Mouse (Mus musculus): ENCODE measurements around the gene P2rx1. TPM values are rescaled to one million over a fixed set of nuclear protein-coding genes. Genes with fewer than 3 reads are reported as not detected.
A peak's percentile ranks its signal among the peaks of the same experiment; 100 is the strongest.

The P2rx1 gene
- not detected for polyA plus RNA-seq (2021)

- ChIA-PET POLR2A (no interaction called here), CTCF (interaction anchor here (1.5 kb wide), 1 partner anchor 73 kb away, joined by 4 read pairs; no protein-coding TSS in a partner anchor)
- ATAC-seq: no peak
- TF ChIP-seq CTCF (IDR thresholded peaks at IDR 0.05): no peak
- in situ Hi-C loops (cut with MboI; ENCODE audit: low pct_unique_long_range_greater_than_20kb): no loop called here
- no peak for DNase-seq (ENCODE audit: low read depth, low spot score)
- H3K27me3 ChIP-seq: peaks cover 3% of the 10 kb centered on the region
These were observed at the start of gene P2rx1 for GRCm38 (mm10) chr11:72998771-72999170. Gene P2rx1, plus strand, starts transcription at chr11:72999103.

- CTCF ChIA-PET: interaction anchor here (1.3 to 1.7 kb wide), 2 partner anchors 14 to 16 kb away, joined by 3 read pairs; no protein-coding TSS in a partner anchor
- POLR2A ChIA-PET: no interaction called here
- in situ Hi-C loops (cut with MboI; ENCODE audit: low pct_unique_long_range_greater_than_20kb): no loop called here
- DNase-seq (ENCODE audit: low read depth, low spot score): no peak
- no peak for TF ChIP-seq CTCF (IDR thresholded peaks at IDR 0.05)
- no peaks in the 10 kb centered on the region for H3K27me3 ChIP-seq
- ATAC-seq: no peak
These were observed 47.5 kb upstream of the P2rx1 start for GRCm38 (mm10) chr11:72951137-72952000.

DNA sequence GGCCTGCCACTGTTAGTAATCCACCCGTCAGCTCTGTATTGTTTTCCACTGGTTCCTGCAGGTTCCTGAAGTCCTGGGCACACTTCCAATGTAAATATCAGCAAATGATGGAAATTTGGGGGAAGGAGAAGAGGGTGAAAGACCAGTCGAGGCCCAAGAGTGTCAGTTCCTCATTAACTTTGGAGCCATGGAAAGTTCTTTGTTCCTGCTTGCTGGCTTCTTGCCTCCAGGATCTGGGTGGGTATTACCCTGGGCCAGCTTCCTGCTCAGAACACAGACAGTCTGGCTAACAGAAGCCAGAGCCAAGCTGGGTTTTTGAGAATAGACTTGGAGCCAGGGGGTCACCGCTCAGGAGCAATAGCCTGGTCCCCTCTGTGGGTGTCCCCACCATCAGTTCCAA is 46.7 kb upstream of the P2rx1 start:
- ChIA-PET POLR2A (no interaction called here), CTCF (interaction anchor here (1.1 to 1.7 kb wide), 4 partner anchors 15 to 53 kb away, joined by 3 read pairs; no protein-coding TSS in a partner anchor)
- in situ Hi-C loops (cut with MboI; ENCODE audit: low pct_unique_long_range_greater_than_20kb): no loop called here
- no peak for DNase-seq (ENCODE audit: low read depth, low spot score)
- TF ChIP-seq CTCF (IDR thresholded peaks at IDR 0.05): no peak
- no peak for ATAC-seq
- no peaks in the 10 kb centered on the region for H3K27me3 ChIP-seq

DNA sequence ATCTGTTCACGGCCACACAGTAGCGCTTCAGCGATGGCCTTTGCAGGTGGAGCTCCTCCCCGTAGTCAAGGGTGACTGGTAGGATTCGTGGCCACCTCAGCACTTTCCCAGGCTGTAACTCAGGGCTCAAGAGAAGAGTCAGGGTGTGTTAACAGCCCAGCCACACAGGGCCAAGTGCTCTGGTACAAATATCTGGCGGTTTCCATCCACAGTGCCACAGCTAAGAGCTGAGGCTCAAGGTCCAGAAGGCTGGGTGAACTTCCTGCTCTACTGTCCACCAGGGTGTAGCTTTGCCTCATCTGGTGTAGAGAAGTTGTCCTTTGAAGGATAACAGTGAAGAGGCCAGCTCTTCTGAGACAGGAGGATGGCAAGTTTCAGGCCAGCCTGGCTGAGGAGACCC is 46.2 kb upstream of the P2rx1 start:
- ATAC-seq (no peak), DNase-seq (ENCODE audit: low read depth, low spot score) (no peak)
- in situ Hi-C loops (cut with MboI; ENCODE audit: low pct_unique_long_range_greater_than_20kb): no loop called here
- ChIA-PET CTCF (interaction anchor here (1.1 to 1.7 kb wide), 4 partner anchors 15 to 53 kb away, joined by 3 read pairs; no protein-coding TSS in a partner anchor), POLR2A (no interaction called here)
- no peak for TF ChIP-seq CTCF (IDR thresholded peaks at IDR 0.05)
- no peaks in the 10 kb centered on the region for H3K27me3 ChIP-seq

DNA sequence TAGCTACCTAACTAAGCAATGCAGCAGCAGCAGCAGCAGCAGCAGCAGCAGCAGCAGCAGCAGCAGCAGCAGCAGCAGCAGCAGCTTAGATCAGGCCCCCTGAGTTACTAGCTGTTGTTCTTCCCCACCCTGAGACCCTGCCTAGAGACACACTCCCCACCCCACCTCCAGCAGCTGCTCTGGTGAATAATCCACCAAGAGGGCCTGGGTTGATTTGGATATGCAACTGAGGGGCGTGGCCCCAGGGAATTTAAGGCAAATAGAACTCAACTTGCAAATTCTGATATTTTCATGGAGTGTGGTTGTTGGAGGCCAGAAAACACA is 45.8 kb upstream of the P2rx1 start:
- no peak for TF ChIP-seq CTCF (IDR thresholded peaks at IDR 0.05)
- ATAC-seq: no peak
- ChIA-PET POLR2A (no interaction called here), CTCF (interaction anchor here (1.1 to 1.7 kb wide), 3 partner anchors 18 to 53 kb away, joined by 3 read pairs; no protein-coding TSS in a partner anchor)
- no peaks in the 10 kb centered on the region for H3K27me3 ChIP-seq
- in situ Hi-C loops (cut with MboI; ENCODE audit: low pct_unique_long_range_greater_than_20kb): no loop called here
- no peak for DNase-seq (ENCODE audit: low read depth, low spot score)

DNA sequence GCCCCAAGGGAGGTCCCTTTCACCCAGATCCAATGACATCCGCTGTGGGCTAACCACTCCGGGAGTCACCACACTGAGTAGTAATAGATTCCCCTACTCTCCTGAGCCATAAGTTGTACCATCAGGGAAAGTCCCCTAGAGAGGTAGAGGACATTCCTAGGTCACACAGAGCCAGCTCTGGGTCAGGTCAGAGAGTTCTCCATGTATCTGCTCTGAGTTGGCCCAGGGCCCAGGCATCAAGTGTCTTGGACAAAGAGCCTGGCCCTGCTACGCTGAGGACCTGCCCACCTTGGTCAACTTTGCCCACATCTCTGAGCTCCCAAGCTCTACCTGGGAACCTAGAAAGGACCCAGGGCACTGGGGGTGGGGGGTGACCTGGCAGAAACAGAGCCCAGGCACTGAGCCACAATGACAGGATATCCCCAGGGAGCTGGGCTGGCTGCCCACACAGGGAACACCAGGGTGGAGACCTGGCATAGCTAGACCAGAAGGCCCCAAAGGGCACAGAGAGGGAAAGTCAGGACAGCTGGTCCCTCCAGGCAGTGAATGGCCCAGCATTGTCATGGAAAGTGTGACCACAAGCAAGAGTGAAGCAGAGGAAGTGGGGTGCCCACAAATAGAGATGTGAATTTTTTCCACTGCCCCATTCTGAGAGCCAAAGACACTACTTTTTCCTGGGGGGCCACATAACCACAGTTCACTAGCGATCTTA is 45.3 kb upstream of the P2rx1 start:
- no peak for TF ChIP-seq CTCF (IDR thresholded peaks at IDR 0.05)
- in situ Hi-C loops (cut with MboI; ENCODE audit: low pct_unique_long_range_greater_than_20kb): no loop called here
- DNase-seq (ENCODE audit: low read depth, low spot score) (no peak), ATAC-seq (peak; percentile 41)
- ChIA-PET CTCF (interaction anchor here (0.7 to 1.2 kb wide), 3 partner anchors 10 to 52 kb away, joined by 3 to 4 read pairs (median 3); no protein-coding TSS in a partner anchor), POLR2A (no interaction called here)
- no peaks in the 10 kb centered on the region for H3K27me3 ChIP-seq

DNA sequence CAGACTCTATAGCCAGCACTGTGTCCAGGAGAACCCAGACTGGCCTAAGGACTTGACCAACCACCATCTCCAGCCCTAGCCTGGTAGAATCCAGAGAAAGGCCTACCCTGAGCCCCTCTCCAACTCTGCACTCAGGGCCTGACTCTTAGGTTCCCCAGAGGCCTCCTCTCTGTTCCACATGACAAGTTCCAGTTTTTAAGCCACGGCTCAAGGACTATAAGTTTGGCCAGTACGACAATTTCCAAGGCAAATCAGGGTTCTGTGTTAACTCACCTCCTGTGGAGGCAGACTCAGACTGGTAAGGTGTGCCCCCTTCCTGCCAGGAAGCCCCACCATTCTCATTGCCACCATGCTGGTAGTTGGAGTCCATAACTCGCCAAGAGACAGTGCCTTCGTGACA is 44.7 kb upstream of the P2rx1 start:
- ChIA-PET POLR2A (no interaction called here), CTCF (interaction anchor here (0.7 kb wide), 1 partner anchor 10 kb away, joined by 4 read pairs; no protein-coding TSS in a partner anchor)
- in situ Hi-C loops (cut with MboI; ENCODE audit: low pct_unique_long_range_greater_than_20kb): no loop called here
- DNase-seq (ENCODE audit: low read depth, low spot score) (no peak), ATAC-seq (no peak)
- H3K27me3 ChIP-seq: no peaks in the 10 kb centered on the region
- TF ChIP-seq CTCF (IDR thresholded peaks at IDR 0.05): no peak

- H3K27me3 ChIP-seq: no peaks in the 10 kb centered on the region
- ChIA-PET POLR2A (no interaction called here), CTCF (no interaction called here)
- ATAC-seq: no peak
- DNase-seq (ENCODE audit: low read depth, low spot score): no peak
- in situ Hi-C loops (cut with MboI; ENCODE audit: low pct_unique_long_range_greater_than_20kb): no loop called here
- no peak for TF ChIP-seq CTCF (IDR thresholded peaks at IDR 0.05)
These were observed 43.4 kb upstream of the P2rx1 start for GRCm38 (mm10) chr11:72955339-72955974.

DNA sequence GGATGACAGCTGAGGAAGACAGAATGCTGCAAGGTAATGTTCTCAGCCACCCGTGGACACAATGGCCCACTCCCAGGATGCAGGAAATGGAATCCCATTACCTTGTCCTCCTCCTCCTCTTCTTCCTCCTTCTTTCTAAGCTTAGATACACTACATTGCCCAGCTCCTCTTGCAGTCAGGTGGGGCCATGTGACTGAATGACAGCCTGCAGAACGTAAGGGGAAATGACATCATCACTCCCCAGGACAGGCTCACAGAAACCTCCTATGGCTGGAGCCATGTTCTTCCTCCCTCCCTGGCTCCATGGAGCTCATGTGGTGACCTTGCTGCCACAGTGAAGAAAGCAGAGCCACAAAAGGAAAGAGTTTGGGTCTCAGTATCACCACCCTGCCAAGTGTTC is 41.6 kb upstream of the P2rx1 start:
- TF ChIP-seq CTCF (IDR thresholded peaks at IDR 0.05): no peak
- in situ Hi-C loops (cut with MboI; ENCODE audit: low pct_unique_long_range_greater_than_20kb): no loop called here
- ChIA-PET POLR2A (no interaction called here), CTCF (interaction anchor here (0.6 to 0.7 kb wide), 2 partner anchors 348 to 396 kb away, joined by 3 read pairs; no protein-coding TSS in a partner anchor)
- no peak for ATAC-seq
- no peak for DNase-seq (ENCODE audit: low read depth, low spot score)
- H3K27me3 ChIP-seq: peaks cover 7% of the 10 kb centered on the region

GRCm38 (mm10) chr11:72959924-72960679 is 38.8 kb upstream of the P2rx1 start:
- in situ Hi-C loops (cut with MboI; ENCODE audit: low pct_unique_long_range_greater_than_20kb): no loop called here
- TF ChIP-seq CTCF (IDR thresholded peaks at IDR 0.05): no peak
- peaks cover 7% of the 10 kb centered on the region for H3K27me3 ChIP-seq
- ATAC-seq (no peak), DNase-seq (ENCODE audit: low read depth, low spot score) (no peak)
- CTCF ChIA-PET: no interaction called here
- POLR2A ChIA-PET: no interaction called here
